Mouse (Mus musculus) heart, adult 2 months (tissue): ENCODE measurements around the gene Micu1. TPM values are rescaled to one million over a fixed set of nuclear protein-coding genes. Genes with fewer than 3 reads are reported as not detected.

Experiments used
- DNase-seq, 2 experiments: peaks; one replicate each; pipeline ENCODE4 v3.0.0; 2021
- H3K27ac ChIP-seq: fragments of 200-600 bp; 2 replicates; pipeline ENCODE4 v1.8.1; 2022
- H3K27me3 ChIP-seq: fragments of 200-500 bp; 2 replicates; pipeline ENCODE4 v1.6.1; 2012; ENCODE audit warnings: mild to moderate bottlenecking, low read length, inconsistent platforms, mixed read lengths; ENCODE audit not compliant: control insufficient read depth, insufficient read depth
- H3K36me3 ChIP-seq: fragments of 200-500 bp; 2 replicates; pipeline ENCODE4 v1.6.1; 2012; ENCODE audit warnings: low read length, inconsistent platforms; ENCODE audit not compliant: control insufficient read depth, insufficient read depth
- H3K4me1 ChIP-seq: fragments of 200-500 bp; 2 replicates; pipeline ENCODE4 v1.6.1; 2011; ENCODE audit warnings: low read length; ENCODE audit not compliant: control insufficient read depth, insufficient read depth
- H3K4me3 ChIP-seq: fragments of 200-600 bp; 2 replicates; pipeline ENCODE4 v1.8.1; 2022
- H3K79me2 ChIP-seq: fragments of 200-500 bp; replicated peaks from 2 replicates; pipeline ENCODE4 v1.6.1; 2012; ENCODE audit warnings: mild to moderate bottlenecking, inconsistent platforms, low read length, moderate library complexity, mixed read lengths; ENCODE audit not compliant: control insufficient read depth, insufficient read depth
- H3K9ac ChIP-seq: fragments of 200-500 bp; 2 replicates; pipeline ENCODE4 v1.6.1; 2012; ENCODE audit warnings: low read depth, mild to moderate bottlenecking, control low read depth, inconsistent platforms, low read length, mixed read lengths
- CTCF ChIP-seq: fragments of 200-600 bp; IDR thresholded peaks from 2 replicates; pipeline ENCODE4 v1.8.1; 2022; ENCODE audit warnings: antibody characterized with exemption, mild to moderate bottlenecking, moderate library complexity
- EP300 ChIP-seq: fragments of 200-500 bp; IDR thresholded peaks from 2 replicates; pipeline ENCODE4 v1.6.1; 2011; ENCODE audit warnings: low read depth, low read length, control low read depth; ENCODE audit not compliant: insufficient read depth
- POLR2A ChIP-seq: fragments of 200-500 bp; IDR thresholded peaks from 2 replicates; pipeline ENCODE4 v1.6.1; 2011; ENCODE audit warnings: mild to moderate bottlenecking, low read depth, low read length, control low read depth; ENCODE audit not compliant: insufficient read depth
- WGBS: fragments of 180-500 bp; shearing (Covaris S2); methylation state at CpG from one replicate; pipeline ENCODE4 v1.1.7; 2018; 5-methylcytosine and 5-hydroxymethylcytosine counted together
- intact Hi-C: fragments of 180-260 bp; cut with DNase I; formaldehyde crosslinking; loops from one replicate; pipeline ENCODE4 v1.15.1; 2025
- polyA plus RNA-seq: library from polyadenylated mRNA; depleted of rRNA; stranded (reverse); fragments of >200 nt; gene quantifications from 2 replicates; pipeline ENCODE4 v1.2.3, GENCODE M21; 2012
- total RNA-seq, 2 experiments: library from RNA; stranded (reverse); gene quantifications; 2 replicates each; pipeline ENCODE4 v1.2.3; 2021

Gene Micu1
- total and polyA plus RNA-seq, 3 experiments = 14.1 to 19.7 (median 17.6) TPM

DNA sequence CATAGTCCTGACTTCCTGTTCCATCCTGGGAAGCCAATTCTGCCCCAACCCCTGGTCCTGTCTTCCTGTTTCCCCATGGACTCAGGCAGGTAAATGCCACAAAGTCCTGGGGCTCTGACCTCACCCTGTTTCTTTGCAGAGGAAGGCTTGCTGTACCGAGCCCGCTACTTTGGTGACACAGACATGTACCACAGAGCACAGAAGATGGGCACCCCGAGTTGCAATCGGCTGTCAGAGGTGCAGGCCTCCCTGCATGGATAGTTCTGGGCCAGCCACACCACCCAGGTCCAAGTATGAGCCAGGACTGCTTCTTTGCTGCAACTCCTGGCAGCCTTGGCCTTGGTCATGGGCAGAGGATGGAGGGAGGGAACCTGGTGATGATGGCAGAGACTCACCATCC, 193.9 kb downstream of the Micu1 start:
- Histone ChIP-seq H3K27me3 (no peaks in the 10 kb centered on the region), H3K36me3 (no peaks in the 10 kb centered on the region), H3K27ac (peak overlapping the region; percentile 23), H3K4me3 (no peak overlapping the region), H3K9ac (no peak overlapping the region), H3K4me1 (peaks cover 13% of the 10 kb centered on the region), H3K79me2 (no peaks in the 10 kb centered on the region)
- intact Hi-C loops = loop anchor here (2.0 to 10.0 kb wide), 2 partner anchors 27 to 349 kb away; no protein-coding TSS in a partner anchor
- TF ChIP-seq POLR2A (no peak), EP300 (no peak), CTCF (no peak)
- WGBS = 96% methylated on average over 4 of the region's 4 CpGs
- no peak for DNase-seq

DNA sequence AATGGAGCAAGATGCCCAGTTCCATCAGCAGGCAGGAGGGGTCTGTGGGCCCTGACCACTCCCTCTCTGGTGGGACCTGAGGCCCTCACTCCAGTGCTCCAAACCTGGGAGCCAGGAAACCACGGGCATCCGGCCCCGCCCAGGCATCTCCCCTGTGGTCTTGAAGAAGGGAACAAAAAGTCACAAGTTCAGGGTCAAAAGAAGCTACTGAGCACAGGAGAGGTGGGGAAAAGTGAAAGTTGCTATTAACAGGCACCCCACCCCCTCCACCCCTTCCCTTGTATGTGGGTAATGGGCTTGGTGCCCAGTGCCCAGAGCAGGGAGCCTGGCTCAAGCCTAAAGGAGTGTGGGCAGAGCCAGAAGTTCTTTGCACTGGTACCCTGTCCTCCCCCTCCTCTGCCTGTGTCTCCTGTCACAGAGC, 194.6 kb downstream of the Micu1 start:
- no peak overlapping the region for H3K4me3 ChIP-seq
- no peak overlapping the region for H3K9ac ChIP-seq
- 56% methylated on average over 3 of the region's 3 CpGs for WGBS
- TF ChIP-seq EP300 = no peak
- no peak for TF ChIP-seq CTCF
- no peak for TF ChIP-seq POLR2A
- H3K27me3 ChIP-seq = no peaks in the 10 kb centered on the region
- intact Hi-C loops = loop anchor here (2.0 to 10.0 kb wide), 2 partner anchors 26 to 348 kb away; no protein-coding TSS in a partner anchor
- peak; percentile 41 to 71 for DNase-seq
- peak overlapping the region; percentile 26 for H3K27ac ChIP-seq
- no peaks in the 10 kb centered on the region for H3K79me2 ChIP-seq
- H3K4me1 ChIP-seq = peaks cover 13% of the 10 kb centered on the region
- H3K36me3 ChIP-seq = no peaks in the 10 kb centered on the region

DNA sequence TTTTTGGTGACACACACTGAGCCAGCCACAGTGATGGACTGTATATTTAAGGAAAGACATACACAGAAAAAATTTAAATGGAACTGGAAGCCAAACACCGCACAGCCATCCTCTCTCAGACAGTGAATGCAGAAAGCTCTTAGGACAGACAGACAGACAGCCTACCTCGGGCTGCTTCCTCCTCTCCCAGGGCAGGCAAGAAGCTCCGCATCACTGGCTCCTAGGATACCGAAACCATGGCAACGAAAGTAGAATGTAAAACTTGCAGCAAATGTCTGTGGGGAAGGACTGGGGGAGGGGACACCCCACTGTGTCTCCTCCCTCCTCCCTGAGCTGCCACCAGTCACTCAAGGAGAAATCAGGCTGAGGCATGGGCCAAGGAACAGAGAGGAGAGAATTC, 195.2 kb downstream of the Micu1 start:
- Histone ChIP-seq H3K27ac (peak overlapping the region; percentile 26; the same call in 1 of the 2 replicates), H3K79me2 (no peaks in the 10 kb centered on the region), H3K9ac (no peak overlapping the region), H3K4me1 (peaks cover 13% of the 10 kb centered on the region), H3K36me3 (no peaks in the 10 kb centered on the region), H3K4me3 (no peak overlapping the region), H3K27me3 (no peaks in the 10 kb centered on the region)
- DNase-seq = no peak
- intact Hi-C loops = loop anchor here (2.0 to 10.0 kb wide), 2 partner anchors 25 to 347 kb away; no protein-coding TSS in a partner anchor
- 73% methylated on average over 5 of the region's 5 CpGs for WGBS
- TF ChIP-seq POLR2A (no peak), CTCF (no peak), EP300 (no peak)

DNA sequence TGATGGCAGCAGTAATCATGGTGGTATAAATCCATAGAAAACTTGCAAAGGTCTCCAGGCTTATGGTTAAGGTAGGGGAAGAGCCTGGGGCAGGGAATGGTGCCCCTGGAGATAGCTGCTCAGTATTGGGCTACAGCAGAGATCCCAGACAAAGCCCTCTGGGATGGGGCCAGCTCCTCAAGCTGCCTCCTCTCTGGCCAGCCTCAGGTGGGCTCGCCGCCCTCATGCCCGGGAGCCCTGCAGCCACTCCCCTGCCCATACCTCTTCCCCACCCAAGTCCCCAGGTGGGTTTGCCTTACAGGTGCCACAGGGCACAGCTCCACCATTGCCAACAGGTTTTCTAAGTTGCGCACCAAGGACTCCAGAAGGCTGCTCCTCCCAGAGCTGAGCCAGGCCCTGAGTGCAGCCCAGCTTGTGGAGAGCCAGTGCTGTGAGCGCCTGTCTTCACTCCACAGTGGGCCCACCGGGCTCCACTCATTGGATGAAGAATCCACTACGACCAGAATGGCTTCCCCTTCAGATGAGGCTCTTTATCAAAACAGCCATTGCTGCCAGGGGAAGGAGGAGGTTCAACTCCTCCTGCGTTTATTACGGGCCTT, 196.0 kb downstream of the Micu1 start:
- TF ChIP-seq EP300 (no peak), POLR2A (no peak), CTCF (no peak)
- H3K27ac ChIP-seq = peak overlapping the region; percentile 16; the same call in 1 of the 2 replicates
- peaks cover 13% of the 10 kb centered on the region for H3K4me1 ChIP-seq
- H3K79me2 ChIP-seq = no peaks in the 10 kb centered on the region
- no peak overlapping the region for H3K9ac ChIP-seq
- H3K27me3 ChIP-seq = no peaks in the 10 kb centered on the region
- H3K4me3 ChIP-seq = no peak overlapping the region
- intact Hi-C loops = loop anchor here (1.0 to 10.0 kb wide), 2 partner anchors 106 to 347 kb away; no protein-coding TSS in a partner anchor
- no peaks in the 10 kb centered on the region for H3K36me3 ChIP-seq
- 72% methylated on average over 9 of the region's 9 CpGs for WGBS
- no peak for DNase-seq

DNA sequence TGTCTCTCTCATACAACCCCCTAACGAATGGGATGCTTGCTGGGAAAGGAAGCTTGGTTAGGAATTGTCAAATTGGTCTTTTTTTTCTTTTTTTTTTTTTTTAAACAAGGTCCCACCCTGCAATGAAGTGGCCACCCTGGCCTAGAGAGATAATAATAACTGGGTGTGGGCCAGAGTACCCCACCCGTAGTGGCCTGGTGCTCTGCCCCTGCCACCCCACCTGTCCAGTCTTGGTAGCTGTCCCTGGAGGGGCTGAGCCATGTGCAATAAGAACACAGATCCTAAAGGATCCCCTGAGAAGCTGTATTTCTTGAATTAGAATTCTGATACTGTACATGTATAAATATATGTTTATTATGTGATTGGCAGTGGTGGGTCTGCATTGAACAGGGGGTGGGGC, 196.7 kb downstream of the Micu1 start:
- Histone ChIP-seq H3K9ac (no peak overlapping the region; the same call in 1 of the 2 replicates), H3K36me3 (no peaks in the 10 kb centered on the region), H3K4me3 (no peak overlapping the region), H3K27me3 (no peaks in the 10 kb centered on the region), H3K27ac (peak overlapping the region; percentile 76), H3K4me1 (peaks cover 16% of the 10 kb centered on the region), H3K79me2 (no peaks in the 10 kb centered on the region)
- no peak for DNase-seq
- TF ChIP-seq EP300 = no peak
- no peak for TF ChIP-seq POLR2A
- no peak for TF ChIP-seq CTCF
- WGBS = 35% methylated on average over 2 of the region's 2 CpGs
- intact Hi-C loops = loop anchor here (1.0 to 10.0 kb wide), 2 partner anchors 105 to 346 kb away; no protein-coding TSS in a partner anchor

DNA sequence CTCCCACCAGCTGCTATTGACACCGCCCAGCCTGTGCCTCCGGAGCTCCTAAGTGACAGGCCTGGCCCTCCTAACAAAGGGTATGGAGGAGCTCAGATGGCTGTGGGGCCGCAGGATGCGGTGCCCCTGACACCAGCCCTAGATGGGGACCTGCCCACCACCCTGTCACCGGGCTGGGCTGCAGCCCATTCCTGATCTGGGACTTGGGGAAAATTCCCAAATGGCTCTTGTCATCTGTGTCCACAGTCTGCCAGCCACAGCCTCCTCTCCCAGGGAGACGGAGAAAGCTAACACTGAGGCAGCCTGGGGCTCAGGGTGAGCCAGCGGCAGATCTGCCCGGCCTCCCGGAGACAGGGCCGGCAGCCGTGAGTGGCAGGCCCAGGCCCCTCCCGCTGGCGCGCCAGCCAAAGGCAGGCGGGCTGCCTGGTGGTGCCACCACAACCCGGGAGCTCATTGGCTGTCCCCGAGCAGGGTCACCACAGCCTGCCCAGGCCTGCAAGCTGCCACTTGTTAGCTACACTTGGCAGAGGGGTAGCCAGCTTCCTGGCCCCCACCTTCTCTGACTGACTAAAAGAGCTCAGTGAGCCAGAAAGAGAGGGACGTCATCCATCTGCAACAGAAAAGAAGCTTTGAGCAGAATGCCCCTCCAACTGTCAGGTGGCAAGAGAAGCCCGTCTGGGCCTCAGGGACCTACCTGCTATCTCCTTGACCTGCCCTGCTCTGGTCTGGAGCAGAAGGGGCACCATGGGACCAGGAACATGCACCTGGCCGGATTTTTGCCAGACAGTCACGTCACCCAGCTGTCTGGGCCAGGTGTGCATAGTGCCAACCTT, 197.3 kb downstream of the Micu1 start:
- intact Hi-C loops = loop anchor here (10.0 kb wide), 1 partner anchor 345 kb away; no protein-coding TSS in a partner anchor
- TF ChIP-seq EP300 (no peak), POLR2A (no peak), CTCF (no peak)
- DNase-seq = peak; percentile 82 to 91
- H3K27ac ChIP-seq = peak overlapping the region; percentile 76
- peaks cover 16% of the 10 kb centered on the region for H3K4me1 ChIP-seq
- H3K27me3 ChIP-seq = no peaks in the 10 kb centered on the region
- H3K4me3 ChIP-seq = no peak overlapping the region
- peak overlapping the region; percentile 28 for H3K9ac ChIP-seq
- no peaks in the 10 kb centered on the region for H3K79me2 ChIP-seq
- WGBS = 34% methylated on average over 21 of the region's 21 CpGs
- no peaks in the 10 kb centered on the region for H3K36me3 ChIP-seq
